Mouse (Mus musculus) heart, embryonic 16.5 days (tissue): ENCODE results near the gene Snrnp27. TPM values are rescaled to one million over a fixed set of nuclear protein-coding genes. Genes with fewer than 3 reads are reported as not detected.

Experiments
- ATAC-seq: fragments of 200-750 bp; cut with Nextera tagmentation; replicated peaks from 2 replicates; pipeline ENCODE4 v1.8.0; 2017; ENCODE audit warnings: moderate number of reproducible peaks; ENCODE audit not compliant: insufficient read depth, low FRiP score; ENCODE audit errors: extremely low read depth
- H3K27ac ChIP-seq: fragments of 300-500 bp; sonication (generic); 2 replicates; pipeline ENCODE4 v1.5.1; 2014; ENCODE audit warnings: mild to moderate bottlenecking, low read length, control low read depth, moderate library complexity
- H3K27me3 ChIP-seq: fragments of 300-500 bp; sonication (generic); 2 replicates; pipeline ENCODE4 v1.6.1; 2014; ENCODE audit warnings: low read length, mixed read lengths; ENCODE audit not compliant: control insufficient read depth, insufficient read depth
- H3K36me3 ChIP-seq: fragments of 300-500 bp; sonication (generic); 2 replicates; pipeline ENCODE4 v1.6.1; 2014; ENCODE audit not compliant: control insufficient read depth, insufficient read depth
- H3K4me1 ChIP-seq: fragments of 300-500 bp; sonication (generic); 2 replicates; pipeline ENCODE4 v1.6.1; 2014; ENCODE audit warnings: low read length, mixed read lengths; ENCODE audit not compliant: control insufficient read depth, insufficient read depth
- H3K4me2 ChIP-seq: fragments of 300-500 bp; sonication (generic); 2 replicates; pipeline ENCODE4 v1.6.1; 2014; ENCODE audit warnings: low read depth, mild to moderate bottlenecking, control low read depth, low read length
- H3K4me3 ChIP-seq: fragments of 300-500 bp; sonication (generic); 2 replicates; pipeline ENCODE4 v1.5.1; 2014; ENCODE audit warnings: mild to moderate bottlenecking, control low read depth, low read length
- H3K9ac ChIP-seq: fragments of 300-500 bp; sonication (generic); 2 replicates; pipeline ENCODE4 v1.6.1; 2014; ENCODE audit warnings: low read length, control low read depth
- H3K9me3 ChIP-seq: fragments of 300-500 bp; sonication (generic); replicated peaks from 2 replicates; pipeline ENCODE4 v1.6.1; 2016; ENCODE audit warnings: low read length; ENCODE audit not compliant: control insufficient read depth
- WGBS: fragments of 180-500 bp; shearing (Covaris S2); extraction: QIAGEN DNeasy Blood & Tissue Kit; methylation state at CpG from one replicate; pipeline ENCODE4 v1.1.7; 2014; 5-methylcytosine and 5-hydroxymethylcytosine counted together
- polyA plus RNA-seq: library from polyadenylated mRNA; unstranded; fragments of >200 nt; fragmentation: Nextera tagmentation; extraction: Ambion mirVana; gene quantifications from 2 replicates; pipeline ENCODE4 v1.2.1, GENCODE M21; 2015

Snrnp27 gene
- polyA plus RNA-seq, 1 experiment from 2014 or later: 81.8 TPM

DNA sequence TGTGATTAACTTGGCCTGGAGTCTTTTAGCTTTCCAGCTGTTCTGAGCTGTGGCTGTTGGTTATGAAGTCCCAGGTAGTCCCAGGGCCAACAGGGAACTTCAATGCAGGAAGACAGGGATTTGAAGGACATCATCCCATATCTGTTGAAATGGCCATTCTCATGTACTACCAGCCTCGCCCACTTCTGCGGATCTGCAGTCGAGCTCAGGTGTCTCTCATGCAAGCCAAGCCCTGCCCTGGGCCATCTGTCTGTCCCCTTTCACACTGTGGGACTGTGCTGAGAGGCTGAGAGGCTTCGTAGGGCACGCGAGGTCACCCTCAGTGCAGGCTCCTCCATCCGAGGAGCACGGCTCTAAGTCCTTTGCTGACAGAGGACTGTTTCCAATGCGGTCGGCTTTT, 11.9 kb upstream of the Snrnp27 start:
- H3K36me3 ChIP-seq: peaks cover 19% of the 10 kb centered on the region

DNA sequence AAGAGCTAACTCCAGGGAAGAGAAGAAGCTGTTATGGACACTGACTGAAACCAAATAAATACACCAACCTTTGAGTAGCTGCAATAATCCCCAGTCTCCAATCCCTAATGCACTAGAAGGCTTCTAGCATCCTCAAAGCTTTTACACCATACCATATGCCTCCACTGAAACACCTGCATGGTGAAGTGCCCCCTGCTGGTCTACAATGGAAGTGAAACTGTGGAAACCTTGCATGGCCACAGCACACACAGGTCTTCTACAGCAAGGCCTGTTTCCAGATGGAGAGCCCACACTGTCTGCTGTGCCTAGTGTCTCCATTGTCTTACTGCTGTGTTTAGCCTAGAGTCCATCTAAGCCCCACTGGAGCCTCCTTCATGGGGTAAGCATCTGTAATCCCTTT, 10.1 kb upstream of the Snrnp27 start:
- Histone ChIP-seq H3K4me1 (no peaks in the 10 kb centered on the region), H3K4me2 (no peak overlapping the region), H3K9me3 (no peaks in the 10 kb centered on the region), H3K36me3 (peaks cover 18% of the 10 kb centered on the region), H3K27ac (no peak overlapping the region), H3K27me3 (no peaks in the 10 kb centered on the region), H3K4me3 (no peak overlapping the region), H3K9ac (no peak overlapping the region)
- 0 out of 2 replicates have a peak, but pooled peaks have one; percentile 4 for ATAC-seq

More for the DNA sequence above, 11.9 kb upstream of the Snrnp27 start:
- Histone ChIP-seq H3K9ac (no peak overlapping the region), H3K4me2 (no peak overlapping the region), H3K27me3 (no peaks in the 10 kb centered on the region), H3K27ac (no peak overlapping the region), H3K9me3 (no peaks in the 10 kb centered on the region), H3K4me3 (no peak overlapping the region), H3K4me1 (no peaks in the 10 kb centered on the region)
- 80% methylated on average over 10 of the region's 10 CpGs for WGBS
- ATAC-seq: no peak

DNA sequence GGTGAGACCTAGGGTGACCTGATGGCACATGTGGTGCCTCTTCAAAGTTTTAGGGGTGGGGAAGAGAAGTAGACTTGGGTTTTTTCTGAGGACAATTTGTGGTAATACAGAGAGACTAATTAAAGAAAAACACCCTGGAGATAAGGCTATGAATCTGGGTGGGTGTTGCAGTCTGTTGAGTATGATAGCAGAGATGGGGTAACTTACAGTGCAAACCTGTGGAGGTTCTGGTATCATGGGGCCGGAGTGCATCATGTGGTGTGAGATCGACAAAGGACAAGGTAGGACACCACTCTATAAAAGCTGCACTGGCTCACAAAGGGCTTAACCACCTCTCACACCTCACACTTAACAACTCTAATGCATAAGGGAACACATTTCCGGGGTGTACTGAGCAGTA, 5.3 kb upstream of the Snrnp27 start:
- Histone ChIP-seq H3K27me3 (no peaks in the 10 kb centered on the region), H3K27ac (no peak overlapping the region), H3K4me1 (no peaks in the 10 kb centered on the region), H3K36me3 (peaks cover 10% of the 10 kb centered on the region; the same call in 1 of the 2 replicates), H3K9me3 (no peaks in the 10 kb centered on the region), H3K4me2 (no peak overlapping the region), H3K9ac (no peak overlapping the region), H3K4me3 (no peak overlapping the region)
- WGBS: 88% methylated on average over 3 of the region's 3 CpGs
- ATAC-seq: no peak

DNA sequence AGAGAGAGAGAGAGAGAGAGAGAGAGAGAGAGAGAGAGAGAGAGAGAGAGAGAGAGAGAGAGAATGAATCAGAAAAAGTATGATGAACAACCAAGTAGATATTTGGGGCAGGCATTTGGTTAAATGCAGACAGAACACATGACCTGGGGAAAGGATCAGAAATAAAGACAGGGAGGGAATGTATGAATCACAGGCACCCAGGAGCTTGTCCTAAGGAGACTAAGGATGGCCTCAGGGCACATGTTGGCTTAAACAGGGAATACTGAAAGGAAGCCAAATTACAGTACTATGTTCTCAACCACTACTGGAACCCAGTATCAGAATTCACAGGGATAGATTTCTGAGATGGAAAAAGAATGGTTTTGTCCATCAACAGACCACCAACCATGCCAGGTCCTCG, 2.6 kb upstream of the Snrnp27 start:
- Histone ChIP-seq H3K4me2 (no peak overlapping the region), H3K27ac (no peak overlapping the region), H3K4me1 (peaks cover 3% of the 10 kb centered on the region), H3K36me3 (peaks cover 11% of the 10 kb centered on the region), H3K27me3 (no peaks in the 10 kb centered on the region), H3K9me3 (no peaks in the 10 kb centered on the region), H3K4me3 (no peak overlapping the region), H3K9ac (no peak overlapping the region)
- no peak for ATAC-seq
- WGBS: 54% methylated on average over 1 of the region's 1 CpGs

DNA sequence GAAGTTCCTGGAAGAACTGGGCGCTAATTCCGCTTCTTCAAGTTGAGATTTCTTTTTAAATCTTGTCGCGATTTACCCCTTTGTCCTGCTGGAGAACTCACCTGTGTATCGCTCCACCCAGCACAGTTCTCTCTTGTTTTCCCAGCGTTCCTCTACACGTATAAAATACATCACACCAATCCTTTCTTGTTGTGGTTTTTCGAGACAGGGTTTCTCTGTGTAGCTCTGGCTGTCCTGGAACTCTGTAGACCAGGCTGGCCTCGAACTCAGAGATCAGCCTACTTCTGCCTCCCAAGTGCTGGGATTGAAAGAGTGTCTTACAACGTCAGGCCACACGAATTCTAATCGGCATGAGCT, 311 bp upstream of the Snrnp27 start:
- Histone ChIP-seq H3K9me3 (no peaks in the 10 kb centered on the region), H3K4me2 (peak overlapping the region; percentile 68), H3K9ac (peak overlapping the region; percentile 85), H3K27ac (peak overlapping the region; percentile 21; the same call in 1 of the 2 replicates), H3K4me3 (peak overlapping the region; percentile 77), H3K27me3 (no peaks in the 10 kb centered on the region), H3K4me1 (peaks cover 3% of the 10 kb centered on the region), H3K36me3 (peaks cover 17% of the 10 kb centered on the region)
- 37% methylated on average over 12 of the region's 12 CpGs for WGBS
- ATAC-seq: no peak

DNA sequence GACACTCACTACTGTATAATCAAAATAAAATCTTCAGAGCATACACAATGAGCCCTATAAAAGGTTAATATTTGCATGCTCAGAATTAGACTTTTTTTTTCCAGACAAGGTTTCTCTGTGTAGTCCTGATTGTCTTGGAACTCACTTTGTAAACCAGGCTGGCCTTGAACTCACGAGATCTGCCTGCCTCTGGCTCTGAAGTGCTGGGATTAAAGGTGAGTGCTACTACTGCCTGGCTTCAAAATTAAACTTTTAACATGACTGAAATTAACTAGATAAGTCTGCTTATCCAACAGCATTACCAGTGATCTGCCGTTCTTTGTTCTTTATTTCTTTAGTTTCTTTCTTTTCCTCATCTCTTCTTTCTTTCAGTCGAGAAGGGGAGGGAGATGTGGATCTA, 3.0 kb downstream of the Snrnp27 start:
- peaks cover 46% of the 10 kb centered on the region for H3K36me3 ChIP-seq
- no peak overlapping the region for H3K4me3 ChIP-seq
- peaks cover 3% of the 10 kb centered on the region for H3K4me1 ChIP-seq
- H3K27ac ChIP-seq: no peak overlapping the region
- 86% methylated on average over 3 of the region's 3 CpGs for WGBS
- H3K9me3 ChIP-seq: no peaks in the 10 kb centered on the region
- H3K27me3 ChIP-seq: no peaks in the 10 kb centered on the region
- H3K4me2 ChIP-seq: no peak overlapping the region
- no peak overlapping the region for H3K9ac ChIP-seq
- ATAC-seq: no peak

DNA sequence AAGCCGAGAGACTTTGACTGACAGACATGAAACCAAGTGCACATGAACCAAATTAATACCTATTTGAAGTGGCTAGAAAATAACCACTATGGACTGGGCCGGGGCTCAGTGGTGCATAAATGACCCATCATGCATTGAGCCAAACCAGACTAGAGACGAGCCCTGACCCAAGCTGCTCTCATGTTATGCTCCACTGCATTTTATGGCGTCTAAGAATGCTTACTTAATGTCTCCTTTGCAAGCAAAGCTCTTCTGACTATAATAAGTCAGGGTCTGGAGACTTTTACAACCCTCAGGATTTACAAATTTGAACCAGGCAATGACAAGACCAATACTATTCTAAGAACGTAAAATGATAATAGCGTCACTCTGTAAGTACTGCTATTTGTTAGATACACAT, 6.0 kb downstream of the Snrnp27 start:
- Histone ChIP-seq H3K4me2 (no peak overlapping the region), H3K4me3 (no peak overlapping the region), H3K4me1 (no peaks in the 10 kb centered on the region; the same call in 1 of the 2 replicates), H3K27me3 (no peaks in the 10 kb centered on the region), H3K9me3 (no peaks in the 10 kb centered on the region), H3K36me3 (peaks cover 67% of the 10 kb centered on the region), H3K9ac (no peak overlapping the region), H3K27ac (no peak overlapping the region)
- ATAC-seq: no peak
- 87% methylated on average over 6 of the region's 6 CpGs for WGBS

DNA sequence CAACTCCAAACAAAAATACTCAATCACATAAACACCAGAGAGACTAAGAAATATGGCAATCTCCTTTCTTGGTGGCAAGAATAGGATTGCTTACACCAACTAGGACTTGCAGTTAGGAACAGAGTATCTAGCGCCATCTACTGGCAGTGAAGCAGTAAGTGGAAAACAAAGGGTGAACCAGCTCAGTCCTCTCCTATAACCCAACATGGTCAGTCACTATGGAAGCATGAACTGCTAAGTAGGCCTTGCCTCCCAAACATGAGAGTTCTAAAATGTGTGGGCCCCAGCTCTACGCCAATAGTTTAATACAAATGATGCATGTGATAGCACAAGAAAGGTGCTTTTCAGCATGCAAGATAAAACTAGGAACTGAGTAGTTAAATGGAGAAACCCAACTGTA, 13.4 kb downstream of the Snrnp27 start:
- no peaks in the 10 kb centered on the region for H3K27me3 ChIP-seq
- H3K36me3 ChIP-seq: peaks cover 33% of the 10 kb centered on the region
- H3K4me2 ChIP-seq: no peak overlapping the region
- H3K9me3 ChIP-seq: 0 out of 2 replicates have a peak, but pooled peaks cover 3% of the 10 kb centered on the region
- peaks cover 16% of the 10 kb centered on the region for H3K4me1 ChIP-seq
- no peak for ATAC-seq
- 19% methylated on average over 2 of the region's 2 CpGs for WGBS
- no peak overlapping the region for H3K4me3 ChIP-seq
- H3K27ac ChIP-seq: no peak overlapping the region
- no peak overlapping the region for H3K9ac ChIP-seq

DNA sequence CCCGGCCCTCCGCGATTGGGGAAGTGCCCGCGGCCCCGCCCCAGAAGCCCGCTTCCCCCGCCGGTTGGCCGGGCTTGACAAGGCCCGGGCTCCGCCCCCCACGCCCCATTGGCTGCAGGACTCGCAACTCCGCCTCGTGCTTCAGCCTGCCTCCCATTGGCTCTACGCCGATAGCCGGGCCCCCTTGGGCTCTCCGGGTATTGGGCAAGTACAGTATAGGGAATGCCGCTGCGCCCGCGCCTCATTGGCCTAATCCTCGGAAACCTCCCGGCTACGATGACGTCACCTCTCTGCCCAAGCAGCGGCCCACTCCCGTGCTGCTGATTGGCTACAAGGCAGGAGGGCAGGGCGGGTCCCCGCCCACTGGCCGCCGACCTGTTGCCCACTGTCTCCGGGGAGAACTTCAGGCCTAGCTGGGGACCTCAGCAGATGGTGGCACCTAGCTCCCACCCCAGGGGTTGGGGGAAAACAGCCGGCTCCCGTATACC, 15.0 kb downstream of the Snrnp27 start:
- WGBS: under 1% methylated on average over 37 of the region's 37 CpGs
- no peaks in the 10 kb centered on the region for H3K27me3 ChIP-seq
- peak overlapping the region; percentile 97 for H3K4me3 ChIP-seq
- peak overlapping the region; percentile 76 for H3K4me2 ChIP-seq
- 0 out of 2 replicates have a peak, but pooled peaks cover 3% of the 10 kb centered on the region for H3K9me3 ChIP-seq
- H3K4me1 ChIP-seq: peaks cover 16% of the 10 kb centered on the region
- peak; percentile 100 for ATAC-seq
- peak overlapping the region; percentile 78 for H3K27ac ChIP-seq
- peaks cover 24% of the 10 kb centered on the region for H3K36me3 ChIP-seq
- peak overlapping the region; percentile 81 for H3K9ac ChIP-seq
